Mouse (Mus musculus): ENCODE measurements at regions not wholly inside any gene's neighbourhood (a gene's known extent, or its start where the extent isn't known, plus 50 kb on each side); places are given as distances from the start of the nearest gene placed in this dataset.

- Histone ChIP-seq H3K9me3 (ENCODE audit: control insufficient read depth, low read length) (no peaks in the 10 kb centered on the region), H3K36me3 (ENCODE audit: control insufficient read depth, insufficient read depth, low read length) (no peaks in the 10 kb centered on the region), H3K4me1 (ENCODE audit: control insufficient read depth, insufficient read depth, low read length) (no peaks in the 10 kb centered on the region), H3K27me3 (ENCODE audit: control insufficient read depth, insufficient read depth, low read length) (no peaks in the 10 kb centered on the region), H3K4me2 (ENCODE audit: low read depth, severe bottlenecking) (no peak overlapping the region), H3K9ac (ENCODE audit: low read length) (no peak overlapping the region), H3K27ac (replicated peaks; ENCODE audit: low read depth, low read length) (no peak overlapping the region), H3K4me3 (ENCODE audit: low read depth, low read length) (no peak overlapping the region)
- no peak for ATAC-seq (ENCODE audit: insufficient number of reproducible peaks, low FRiP score, low TSS enrichment, low read depth)
- 90% methylated on average over 7 of the region's 7 CpGs for WGBS
- DNase-seq (ENCODE audit: low spot score) = no peak
Measured at GRCm38 (mm10) chr2:134730547-134730946, 55.3 kb upstream of the Plcb1 start.

- Histone ChIP-seq H3K36me3 (ENCODE audit: control insufficient read depth, insufficient read depth, low read length) (no peaks in the 10 kb centered on the region), H3K9ac (ENCODE audit: low read length) (no peak overlapping the region), H3K4me2 (ENCODE audit: low read depth, severe bottlenecking) (no peak overlapping the region), H3K27ac (replicated peaks; ENCODE audit: low read depth, low read length) (no peak overlapping the region), H3K9me3 (ENCODE audit: control insufficient read depth, low read length) (no peaks in the 10 kb centered on the region), H3K4me3 (ENCODE audit: low read depth, low read length) (no peak overlapping the region), H3K27me3 (ENCODE audit: control insufficient read depth, insufficient read depth, low read length) (no peaks in the 10 kb centered on the region), H3K4me1 (ENCODE audit: control insufficient read depth, insufficient read depth, low read length) (no peaks in the 10 kb centered on the region)
- DNase-seq (ENCODE audit: low spot score) (no peak), ATAC-seq (ENCODE audit: insufficient number of reproducible peaks, low FRiP score, low TSS enrichment, low read depth) (no peak)
- WGBS = 72% methylated on average over 2 of the region's 2 CpGs
Measured at GRCm38 (mm10) chr2:134726713-134727112, 59.2 kb upstream of the Plcb1 start.

- WGBS = 87% methylated on average over 10 of the region's 10 CpGs
- H3K27me3 ChIP-seq (ENCODE audit: control insufficient read depth, insufficient read depth, low read length) = no peaks in the 10 kb centered on the region
- no peak overlapping the region for H3K27ac ChIP-seq (replicated peaks; ENCODE audit: low read depth, low read length)
- ATAC-seq (ENCODE audit: insufficient number of reproducible peaks, low FRiP score, low TSS enrichment, low read depth) = no peak
- H3K4me3 ChIP-seq (ENCODE audit: low read depth, low read length) = no peak overlapping the region
- H3K4me2 ChIP-seq (ENCODE audit: low read depth, severe bottlenecking) = no peak overlapping the region
- DNase-seq (ENCODE audit: low spot score) = no peak
- no peaks in the 10 kb centered on the region for H3K9me3 ChIP-seq (ENCODE audit: control insufficient read depth, low read length)
- no peak overlapping the region for H3K9ac ChIP-seq (ENCODE audit: low read length)
- H3K36me3 ChIP-seq (ENCODE audit: control insufficient read depth, insufficient read depth, low read length) = no peaks in the 10 kb centered on the region
- 0 out of 2 replicates have a peak, but pooled peaks cover 2% of the 10 kb centered on the region for H3K4me1 ChIP-seq (ENCODE audit: control insufficient read depth, insufficient read depth, low read length)
Measured at GRCm38 (mm10) chr2:134724071-134724470, 61.8 kb upstream of the Plcb1 start.

GRCm38 (mm10) chr2:134717815-134718362 lies 68.0 kb upstream of the Plcb1 start:
- DNase-seq (ENCODE audit: low spot score) (peak; percentile 26), ATAC-seq (ENCODE audit: insufficient number of reproducible peaks, low FRiP score, low TSS enrichment, low read depth) (0 out of 2 replicates have a peak, but pooled peaks have one; percentile 36)
- WGBS = 75% methylated on average over 2 of the region's 2 CpGs
- Histone ChIP-seq H3K27ac (replicated peaks; ENCODE audit: low read depth, low read length) (no peak overlapping the region; the same call in 1 of the 2 replicates), H3K9me3 (ENCODE audit: control insufficient read depth, low read length) (no peaks in the 10 kb centered on the region), H3K27me3 (ENCODE audit: control insufficient read depth, insufficient read depth, low read length) (no peaks in the 10 kb centered on the region), H3K36me3 (ENCODE audit: control insufficient read depth, insufficient read depth, low read length) (no peaks in the 10 kb centered on the region), H3K4me1 (ENCODE audit: control insufficient read depth, insufficient read depth, low read length) (0 out of 2 replicates have a peak, but pooled peaks cover 2% of the 10 kb centered on the region), H3K9ac (ENCODE audit: low read length) (no peak overlapping the region), H3K4me2 (ENCODE audit: low read depth, severe bottlenecking) (no peak overlapping the region), H3K4me3 (ENCODE audit: low read depth, low read length) (no peak overlapping the region)

GRCm38 (mm10) chr2:134716531-134716930 lies 69.3 kb upstream of the Plcb1 start:
- H3K27me3 ChIP-seq (ENCODE audit: control insufficient read depth, insufficient read depth, low read length) = no peaks in the 10 kb centered on the region
- H3K4me1 ChIP-seq (ENCODE audit: control insufficient read depth, insufficient read depth, low read length) = 0 out of 2 replicates have a peak, but pooled peaks cover 2% of the 10 kb centered on the region
- H3K27ac ChIP-seq (replicated peaks; ENCODE audit: low read depth, low read length) = no peak overlapping the region
- DNase-seq (ENCODE audit: low spot score) (no peak), ATAC-seq (ENCODE audit: insufficient number of reproducible peaks, low FRiP score, low TSS enrichment, low read depth) (no peak)
- H3K36me3 ChIP-seq (ENCODE audit: control insufficient read depth, insufficient read depth, low read length) = no peaks in the 10 kb centered on the region
- H3K4me2 ChIP-seq (ENCODE audit: low read depth, severe bottlenecking) = no peak overlapping the region
- H3K9me3 ChIP-seq (ENCODE audit: control insufficient read depth, low read length) = no peaks in the 10 kb centered on the region
- no peak overlapping the region for H3K4me3 ChIP-seq (ENCODE audit: low read depth, low read length)
- H3K9ac ChIP-seq (ENCODE audit: low read length) = no peak overlapping the region
- WGBS = 96% methylated on average over 1 of the region's 1 CpGs

DNA sequence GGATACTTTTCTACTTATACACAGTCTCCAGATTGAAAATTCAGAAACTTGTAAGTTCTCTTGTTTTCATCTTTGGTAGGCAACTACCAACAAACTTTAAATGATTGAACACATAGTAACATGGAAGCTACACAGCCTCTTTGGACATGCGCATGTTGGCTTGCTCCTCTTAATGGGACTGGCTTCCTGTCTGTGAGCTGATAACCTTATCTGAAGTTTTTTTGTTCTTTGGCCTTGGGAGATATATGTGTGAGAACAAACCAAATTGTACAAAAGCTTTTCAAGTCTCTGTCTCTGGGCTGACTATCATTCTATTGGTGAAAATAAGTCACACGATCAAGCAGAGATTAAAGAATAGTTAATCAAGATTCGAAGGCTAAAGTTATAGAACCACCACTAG lies 70.1 kb upstream of the Tmx4 start:
- Histone ChIP-seq H3K4me2 (ENCODE audit: low read depth, severe bottlenecking) (no peak overlapping the region), H3K9ac (ENCODE audit: low read length) (no peak overlapping the region), H3K4me3 (ENCODE audit: low read depth, low read length) (no peak overlapping the region), H3K36me3 (ENCODE audit: control insufficient read depth, insufficient read depth, low read length) (no peaks in the 10 kb centered on the region), H3K27ac (replicated peaks; ENCODE audit: low read depth, low read length) (no peak overlapping the region), H3K4me1 (ENCODE audit: control insufficient read depth, insufficient read depth, low read length) (no peaks in the 10 kb centered on the region), H3K27me3 (ENCODE audit: control insufficient read depth, insufficient read depth, low read length) (no peaks in the 10 kb centered on the region), H3K9me3 (ENCODE audit: control insufficient read depth, low read length) (no peaks in the 10 kb centered on the region)
- WGBS = 87% methylated on average over 3 of the region's 3 CpGs
- ATAC-seq (ENCODE audit: insufficient number of reproducible peaks, low FRiP score, low TSS enrichment, low read depth) (no peak), DNase-seq (ENCODE audit: low spot score) (no peak)

- WGBS = 88% methylated on average over 1 of the region's 1 CpGs
- no peaks in the 10 kb centered on the region for H3K36me3 ChIP-seq (ENCODE audit: control insufficient read depth, insufficient read depth, low read length)
- no peak overlapping the region for H3K9ac ChIP-seq (ENCODE audit: low read length)
- no peak overlapping the region for H3K4me3 ChIP-seq (ENCODE audit: low read depth, low read length)
- H3K4me2 ChIP-seq (ENCODE audit: low read depth, severe bottlenecking) = no peak overlapping the region
- H3K4me1 ChIP-seq (ENCODE audit: control insufficient read depth, insufficient read depth, low read length) = no peaks in the 10 kb centered on the region
- H3K9me3 ChIP-seq (ENCODE audit: control insufficient read depth, low read length) = no peaks in the 10 kb centered on the region
- H3K27me3 ChIP-seq (ENCODE audit: control insufficient read depth, insufficient read depth, low read length) = no peaks in the 10 kb centered on the region
- no peak for DNase-seq (ENCODE audit: low spot score)
- no peak overlapping the region for H3K27ac ChIP-seq (replicated peaks; ENCODE audit: low read depth, low read length)
- ATAC-seq (ENCODE audit: insufficient number of reproducible peaks, low FRiP score, low TSS enrichment, low read depth) = no peak
Measured at GRCm38 (mm10) chr2:134708754-134709153, 64.8 kb upstream of the Tmx4 start.

DNA sequence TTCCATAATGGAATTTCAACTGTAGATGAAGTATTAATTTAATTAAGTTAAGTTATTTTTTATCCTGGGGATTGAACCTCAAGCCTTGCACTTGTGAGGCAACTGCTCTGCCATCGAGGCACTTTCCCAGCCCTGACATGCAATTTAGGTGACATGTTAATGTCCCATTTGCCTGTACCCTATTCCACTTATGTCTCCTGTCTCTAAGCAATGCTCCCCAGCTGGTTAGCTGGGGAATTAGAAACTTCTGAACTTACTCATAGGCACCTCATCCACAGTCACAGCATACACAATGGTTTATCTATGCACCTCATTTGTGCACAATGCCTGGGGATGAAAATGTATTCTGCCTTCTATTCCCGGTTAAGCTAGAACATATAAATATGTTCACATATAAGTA lies 59.1 kb upstream of the Tmx4 start:
- no peak for DNase-seq (ENCODE audit: low spot score)

DNA sequence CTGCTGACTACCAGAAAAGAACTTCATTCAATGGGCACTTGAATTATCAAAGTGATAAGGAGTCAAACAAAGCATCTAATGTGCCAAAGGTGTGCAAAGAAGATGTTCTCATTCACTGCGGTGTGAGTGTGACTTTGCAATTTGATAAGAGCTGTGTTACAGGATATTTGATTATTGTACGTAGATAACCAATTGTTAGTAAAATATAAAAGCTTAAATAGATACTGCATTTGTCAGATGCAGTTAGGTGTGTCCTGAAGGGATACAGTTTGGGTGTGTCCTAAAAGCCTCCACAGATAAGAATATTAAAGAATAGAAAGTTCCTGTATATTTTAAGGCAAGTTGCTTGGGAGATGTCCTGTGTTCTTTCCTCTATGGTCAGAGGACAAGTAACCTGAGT lies 53.5 kb upstream of the Tmx4 start:
- no peak for ATAC-seq (ENCODE audit: insufficient number of reproducible peaks, low FRiP score, low TSS enrichment, low read depth)

More for the DNA sequence above, 59.1 kb upstream of the Tmx4 start:
- Histone ChIP-seq H3K36me3 (ENCODE audit: control insufficient read depth, insufficient read depth, low read length) (no peaks in the 10 kb centered on the region), H3K27ac (replicated peaks; ENCODE audit: low read depth, low read length) (no peak overlapping the region), H3K9ac (ENCODE audit: low read length) (no peak overlapping the region), H3K27me3 (ENCODE audit: control insufficient read depth, insufficient read depth, low read length) (no peaks in the 10 kb centered on the region), H3K9me3 (ENCODE audit: control insufficient read depth, low read length) (no peaks in the 10 kb centered on the region), H3K4me3 (ENCODE audit: low read depth, low read length) (no peak overlapping the region), H3K4me1 (ENCODE audit: control insufficient read depth, insufficient read depth, low read length) (no peaks in the 10 kb centered on the region), H3K4me2 (ENCODE audit: low read depth, severe bottlenecking) (no peak overlapping the region)
- WGBS = 76% methylated on average over 2 of the region's 2 CpGs
- ATAC-seq (ENCODE audit: insufficient number of reproducible peaks, low FRiP score, low TSS enrichment, low read depth) = no peak

More for the DNA sequence above, 53.5 kb upstream of the Tmx4 start:
- Histone ChIP-seq H3K9ac (ENCODE audit: low read length) (no peak overlapping the region), H3K27ac (replicated peaks; ENCODE audit: low read depth, low read length) (no peak overlapping the region), H3K9me3 (ENCODE audit: control insufficient read depth, low read length) (no peaks in the 10 kb centered on the region), H3K4me2 (ENCODE audit: low read depth, severe bottlenecking) (no peak overlapping the region), H3K4me3 (ENCODE audit: low read depth, low read length) (no peak overlapping the region), H3K4me1 (ENCODE audit: control insufficient read depth, insufficient read depth, low read length) (no peaks in the 10 kb centered on the region), H3K27me3 (ENCODE audit: control insufficient read depth, insufficient read depth, low read length) (no peaks in the 10 kb centered on the region), H3K36me3 (ENCODE audit: control insufficient read depth, insufficient read depth, low read length) (no peaks in the 10 kb centered on the region)
- 88% methylated on average over 2 of the region's 2 CpGs for WGBS
- DNase-seq (ENCODE audit: low spot score) = no peak

Measured in limb, embryonic 11.5 days (tissue).